Mouse (Mus musculus): Measurements from ENCODE around the gene Znrf1. TPM values are rescaled to one million over a fixed set of nuclear protein-coding genes. Genes with fewer than 3 reads are reported as not detected.
"Not testable (repeated sequence)": the region's sequence is repeated elsewhere in the genome, so short reads cannot be mapped to it uniquely, and the experiment has no call there.

The Znrf1 gene
- total RNA-seq, 2 experiments from 2014 or later: 66.2 to 69.2 TPM

DNA sequence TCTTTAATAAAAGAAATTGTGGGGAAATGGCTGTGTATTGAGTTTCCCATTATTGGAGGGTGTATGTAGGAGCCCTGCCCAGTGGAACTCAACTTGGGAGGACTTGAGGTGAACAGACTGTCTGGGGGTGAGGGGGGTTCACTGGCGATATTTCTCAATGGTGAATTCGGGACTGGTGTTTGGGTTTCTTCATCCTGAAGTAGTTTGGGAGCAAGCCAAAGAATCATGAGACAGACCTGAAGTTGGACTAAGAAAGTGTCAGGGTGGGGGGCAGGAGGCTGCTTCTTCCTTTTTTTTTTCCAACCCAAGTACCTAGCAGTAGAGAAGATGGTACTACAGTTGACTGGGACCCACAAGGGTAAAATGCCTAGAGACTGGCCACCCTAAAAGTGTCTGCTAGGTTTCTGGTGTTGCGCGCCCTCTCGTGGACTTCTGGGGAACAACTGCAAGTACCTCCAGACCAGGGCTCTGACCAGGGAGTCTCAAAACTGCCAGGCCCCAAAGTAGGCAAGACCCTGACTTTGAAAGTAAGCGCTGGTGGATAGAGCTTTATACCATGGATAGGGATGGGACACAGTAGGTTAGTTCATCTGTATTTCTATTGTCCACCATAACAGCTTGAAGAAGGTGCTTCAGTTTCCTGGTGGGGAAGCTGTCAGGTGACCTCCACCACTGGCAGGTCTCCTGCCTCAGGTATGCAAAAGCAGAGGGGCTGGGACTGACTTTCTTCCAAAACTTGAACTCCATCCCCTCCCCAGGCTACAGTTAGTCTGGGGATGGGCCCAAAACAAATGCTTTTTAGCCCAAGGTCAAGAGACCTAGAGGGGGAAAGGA, 90.0 kb downstream of the Znrf1 start:
- intact Hi-C loops (cut with DNase I): loop anchor here (1.0 to 2.0 kb wide), 2 partner anchors 35 to 90 kb away; partner anchors contain the start of gene Znrf1
- DNase-seq: peak; percentile 79 to 89

DNA sequence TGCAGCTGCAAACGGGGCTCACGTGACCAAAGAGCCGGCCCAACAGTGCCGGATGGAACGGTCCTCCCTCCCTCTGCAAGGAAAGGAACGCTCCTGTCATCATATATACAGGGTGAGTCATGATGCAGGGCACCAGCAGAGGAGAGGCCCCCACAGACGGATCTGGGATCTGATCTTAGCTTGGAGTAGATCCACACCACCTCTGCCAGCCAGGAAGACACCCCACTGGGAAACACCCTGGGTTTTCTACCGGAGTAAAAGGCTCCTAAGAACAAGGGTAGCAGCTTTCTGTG, 90.6 kb downstream of the Znrf1 start:
- intact Hi-C loops (cut with DNase I): loop anchor here (1.0 to 2.0 kb wide), 2 partner anchors 34 to 90 kb away; partner anchors contain the start of gene Znrf1
- no peak for DNase-seq

DNA sequence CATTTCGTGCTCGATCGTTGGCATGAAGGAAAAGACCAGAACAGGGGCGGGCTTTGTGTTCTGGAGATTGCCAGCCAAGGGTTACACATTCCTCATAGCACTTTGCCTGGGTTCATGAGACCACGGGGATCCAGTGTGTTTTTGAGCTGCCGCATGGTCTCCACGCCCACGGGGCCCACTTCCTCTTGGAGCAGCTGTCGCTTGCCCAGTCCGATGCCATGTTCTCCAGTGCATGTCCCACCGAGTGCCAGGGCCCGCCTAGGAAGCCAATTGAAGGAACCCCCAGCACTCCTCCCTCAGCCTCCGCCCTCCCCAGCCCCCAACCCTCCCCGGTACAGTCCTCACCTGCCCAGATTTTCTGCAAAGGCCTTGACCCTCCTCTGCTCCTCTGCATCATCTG, 91.0 kb downstream of the Znrf1 start:
- no peak for DNase-seq
- intact Hi-C loops (cut with DNase I): loop anchor here (1.0 to 2.0 kb wide), 2 partner anchors 34 to 91 kb away; partner anchors contain the start of gene Znrf1

DNA sequence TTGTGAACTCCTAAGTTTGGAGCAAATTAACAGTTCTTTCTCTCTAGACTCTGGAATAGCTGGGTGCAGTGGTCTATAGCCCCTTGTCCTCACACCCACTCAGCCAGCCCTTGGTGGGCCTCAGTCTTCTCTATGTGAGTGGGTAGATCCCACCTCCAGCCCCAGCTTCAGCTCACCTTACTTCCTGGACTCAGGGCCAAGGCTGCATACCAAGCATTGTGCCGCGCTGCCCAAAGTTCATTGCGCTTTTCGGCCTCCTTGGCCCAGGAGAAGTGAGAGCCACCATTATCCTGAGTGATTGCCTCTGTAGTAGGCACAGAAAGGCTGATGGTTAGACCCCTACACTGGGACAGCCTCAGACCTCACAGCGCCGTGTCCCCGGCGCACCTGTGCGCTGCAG, 92.0 kb downstream of the Znrf1 start:
- intact Hi-C loops (cut with DNase I): loop anchor here (2.0 kb wide), 1 partner anchor 33 kb away; no protein-coding TSS in a partner anchor
- no peak for DNase-seq

DNA sequence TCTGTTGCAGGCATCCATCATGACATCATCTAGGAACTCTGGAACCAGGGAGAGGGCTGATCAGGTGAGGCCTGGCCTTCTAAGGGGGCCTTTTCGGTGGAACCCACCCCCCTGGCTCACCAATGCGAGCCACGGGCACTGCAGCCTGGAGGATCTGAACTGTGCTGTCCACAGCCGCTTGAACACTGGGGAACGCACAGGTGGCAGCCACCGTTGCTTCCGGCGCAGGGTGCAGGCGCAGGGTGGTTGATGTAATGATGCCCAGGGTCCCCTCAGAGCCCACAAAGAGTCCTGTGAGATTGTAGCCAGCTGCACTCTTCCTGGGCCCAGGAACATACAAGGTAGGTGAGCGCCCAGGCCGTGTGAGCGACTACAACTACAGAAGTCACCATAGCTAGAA, 92.5 kb downstream of the Znrf1 start:
- no peak for DNase-seq
- intact Hi-C loops (cut with DNase I): no loop called here

DNA sequence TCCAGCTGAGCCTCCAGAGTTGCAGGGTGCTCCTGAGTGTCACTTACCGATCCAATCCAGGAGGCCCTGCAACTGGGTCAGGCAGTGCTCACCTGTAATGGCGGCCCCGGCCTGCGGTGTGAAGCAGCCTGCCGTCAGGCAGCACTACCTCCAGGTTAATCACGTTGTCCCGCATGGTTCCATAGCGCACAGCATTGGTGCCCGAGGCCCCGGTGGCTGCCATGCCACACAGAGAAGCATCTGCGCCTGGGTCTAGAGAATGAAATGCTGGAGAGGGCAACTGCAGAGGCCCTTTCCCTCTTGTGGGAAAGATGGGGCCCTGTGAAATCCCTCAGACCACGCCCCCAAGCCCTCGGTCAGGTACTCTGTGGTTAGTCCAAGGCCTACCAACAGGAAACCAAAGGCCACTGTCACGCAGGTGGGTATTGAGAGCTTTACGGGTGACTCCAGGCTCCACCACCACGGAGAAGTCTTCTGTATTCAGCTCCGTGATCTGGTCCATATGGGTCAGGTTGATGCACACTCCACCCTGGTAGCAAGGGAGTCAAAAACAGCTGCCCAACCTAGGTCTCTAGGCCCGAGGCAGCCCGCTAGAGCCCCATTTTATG, 93.1 kb downstream of the Znrf1 start:
- DNase-seq: no peak
- intact Hi-C loops (cut with DNase I): no loop called here

DNA sequence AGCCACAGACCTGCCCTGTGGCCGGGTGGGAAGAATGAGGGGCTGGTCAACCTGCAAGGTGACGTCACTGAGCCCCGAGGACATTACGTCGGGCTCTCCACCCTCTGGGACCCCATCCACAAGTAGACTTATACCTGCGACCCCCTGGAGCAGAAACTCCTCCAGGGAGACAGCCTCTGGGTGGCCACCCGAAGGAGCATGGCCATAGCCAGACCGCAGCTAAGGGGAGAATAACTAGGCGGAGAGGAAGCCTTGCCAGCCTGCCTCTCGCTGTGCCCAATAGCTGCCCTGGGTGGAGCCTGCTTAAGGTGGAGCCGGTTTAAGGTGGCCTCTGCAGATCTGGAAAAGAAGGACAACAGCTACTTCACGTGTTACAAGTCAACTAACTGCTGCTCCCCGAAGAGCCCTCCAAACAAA, 94.2 kb downstream of the Znrf1 start, which contains the start of gene Ldhd:
Ldhd (minus strand) TSS at position 270 of the 417 bp plus-strand sequence.
- intact Hi-C loops (cut with DNase I): loop anchor here (5.0 kb wide), 1 partner anchor 288 kb away; no protein-coding TSS in a partner anchor
- peak; percentile 69 to 70 for DNase-seq

DNA sequence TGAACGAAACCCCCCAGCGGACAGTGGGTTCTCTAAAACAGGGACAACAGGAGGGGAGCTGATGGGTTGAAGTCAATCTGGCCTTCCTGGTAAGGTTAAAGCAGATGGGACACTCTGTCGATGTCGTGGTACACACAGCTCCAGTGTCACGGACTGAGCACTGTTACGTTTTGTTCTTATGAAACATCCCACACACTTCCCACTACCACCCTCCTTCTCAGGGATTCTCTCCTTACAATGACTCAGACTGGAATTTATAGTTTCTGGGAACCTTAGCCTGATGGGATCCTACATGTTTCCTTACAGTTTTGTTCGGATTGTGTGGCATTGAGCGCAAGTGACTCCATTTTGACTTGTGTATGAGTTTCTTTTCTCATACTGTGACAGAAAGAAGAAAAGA, 95.7 kb downstream of the Znrf1 start:
- DNase-seq: no peak
- intact Hi-C loops (cut with DNase I): loop anchor here (5.0 kb wide), 1 partner anchor 289 kb away; no protein-coding TSS in a partner anchor

DNA sequence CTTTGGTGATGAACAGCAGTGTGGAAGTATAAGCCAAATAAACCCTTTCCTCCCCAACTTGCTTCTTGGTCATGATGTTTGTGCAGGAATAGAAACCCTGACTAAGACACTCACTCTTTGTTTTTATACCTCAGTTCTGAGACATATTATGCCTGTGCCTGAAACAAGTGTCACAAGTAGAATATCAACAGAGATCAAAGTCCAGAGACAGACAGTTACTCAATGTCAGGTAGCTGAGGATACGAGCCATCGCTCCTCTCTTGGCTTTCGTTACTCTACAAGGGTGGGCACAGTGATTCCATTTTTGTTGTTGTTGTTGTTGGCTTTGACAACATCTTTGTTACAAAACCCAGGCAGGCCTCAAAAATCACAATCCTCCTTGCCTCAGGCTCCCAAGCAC, 97.1 kb downstream of the Znrf1 start:
- intact Hi-C loops (cut with DNase I): loop anchor here (5.0 kb wide), 1 partner anchor 291 kb away; no protein-coding TSS in a partner anchor
- DNase-seq: no peak

DNA sequence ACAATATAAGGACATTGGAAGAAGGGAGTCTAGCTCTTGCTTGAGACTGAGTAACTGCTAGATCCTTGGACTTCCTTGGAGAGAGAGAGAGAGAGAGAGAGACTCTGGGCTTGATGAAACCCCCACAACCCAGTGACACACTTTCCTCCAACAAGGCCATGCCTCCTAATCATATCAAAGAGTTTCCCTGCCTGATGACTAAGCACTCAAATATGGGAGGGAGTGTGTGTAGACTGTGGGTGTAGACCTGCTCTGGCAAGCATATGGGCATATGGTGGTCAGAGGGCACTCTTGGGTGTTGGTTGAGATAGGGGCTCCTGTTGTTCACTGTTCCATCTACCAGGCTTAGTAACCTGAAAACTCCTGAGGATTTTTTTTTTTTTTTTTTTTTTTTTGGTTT, 102.2 kb downstream of the Znrf1 start:
- DNase-seq: no peak
- intact Hi-C loops (cut with DNase I): no loop called here

DNA sequence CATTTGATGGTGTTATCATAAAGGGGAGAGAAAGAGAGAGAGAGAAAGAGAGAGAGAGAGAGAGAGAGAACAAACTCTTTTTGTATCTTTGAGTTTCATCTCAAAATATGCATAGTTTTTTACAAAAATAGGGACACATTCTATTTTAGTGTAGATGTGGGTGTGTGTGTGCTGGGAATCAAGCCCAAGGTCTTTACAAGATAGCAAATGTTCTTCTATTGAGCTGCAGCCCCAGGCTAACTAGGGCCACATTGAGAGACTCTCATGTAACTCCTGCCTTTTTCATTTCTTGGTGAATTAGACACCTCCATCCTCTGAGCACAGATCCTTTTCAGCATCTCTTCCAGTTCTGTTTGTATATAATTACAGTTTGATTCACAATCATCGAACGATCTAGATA, 105.2 kb downstream of the Znrf1 start:
- intact Hi-C loops (cut with DNase I): no loop called here

DNA sequence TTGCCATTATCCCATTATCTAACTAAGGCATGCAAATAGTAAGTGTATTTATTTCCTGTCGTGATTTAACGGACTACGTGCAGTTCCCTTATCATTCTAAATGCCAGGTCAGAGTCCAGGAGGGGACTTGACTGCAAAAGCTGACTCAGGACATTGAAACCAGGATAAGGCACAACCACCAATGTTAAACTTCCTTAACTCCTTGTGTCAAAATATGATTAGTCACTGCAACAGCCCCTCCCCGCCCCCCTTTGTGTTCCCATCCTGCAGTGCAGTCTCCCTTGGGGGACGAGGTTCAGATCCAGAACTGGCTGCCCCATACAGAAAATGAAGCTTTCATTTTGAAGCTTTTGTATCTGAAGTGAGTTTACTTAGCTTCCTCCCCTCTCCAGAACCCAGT, 106.6 kb downstream of the Znrf1 start:
- intact Hi-C loops (cut with DNase I): no loop called here
- DNase-seq: peak in 1 of 2 experiments; percentile 49

More for the DNA sequence above, 105.2 kb downstream of the Znrf1 start:
- DNase-seq: no peak

DNA sequence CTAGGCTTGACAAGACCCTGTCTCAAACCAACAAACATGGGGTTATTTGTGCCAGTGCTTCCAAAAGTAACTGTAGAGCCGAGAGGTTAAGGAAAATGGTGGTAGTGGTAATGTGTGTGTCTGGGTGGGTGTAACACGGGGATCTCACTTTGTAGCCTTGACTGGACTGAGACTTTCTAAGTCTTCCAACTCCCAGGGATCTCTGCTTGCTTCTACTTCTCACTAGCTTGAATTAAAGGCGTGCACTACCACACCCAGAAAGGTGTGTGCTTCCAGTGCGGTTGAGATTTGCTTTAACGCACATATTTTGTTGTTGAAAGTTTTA, 107.0 kb downstream of the Znrf1 start:
- no peak for DNase-seq
- intact Hi-C loops (cut with DNase I): no loop called here

DNA sequence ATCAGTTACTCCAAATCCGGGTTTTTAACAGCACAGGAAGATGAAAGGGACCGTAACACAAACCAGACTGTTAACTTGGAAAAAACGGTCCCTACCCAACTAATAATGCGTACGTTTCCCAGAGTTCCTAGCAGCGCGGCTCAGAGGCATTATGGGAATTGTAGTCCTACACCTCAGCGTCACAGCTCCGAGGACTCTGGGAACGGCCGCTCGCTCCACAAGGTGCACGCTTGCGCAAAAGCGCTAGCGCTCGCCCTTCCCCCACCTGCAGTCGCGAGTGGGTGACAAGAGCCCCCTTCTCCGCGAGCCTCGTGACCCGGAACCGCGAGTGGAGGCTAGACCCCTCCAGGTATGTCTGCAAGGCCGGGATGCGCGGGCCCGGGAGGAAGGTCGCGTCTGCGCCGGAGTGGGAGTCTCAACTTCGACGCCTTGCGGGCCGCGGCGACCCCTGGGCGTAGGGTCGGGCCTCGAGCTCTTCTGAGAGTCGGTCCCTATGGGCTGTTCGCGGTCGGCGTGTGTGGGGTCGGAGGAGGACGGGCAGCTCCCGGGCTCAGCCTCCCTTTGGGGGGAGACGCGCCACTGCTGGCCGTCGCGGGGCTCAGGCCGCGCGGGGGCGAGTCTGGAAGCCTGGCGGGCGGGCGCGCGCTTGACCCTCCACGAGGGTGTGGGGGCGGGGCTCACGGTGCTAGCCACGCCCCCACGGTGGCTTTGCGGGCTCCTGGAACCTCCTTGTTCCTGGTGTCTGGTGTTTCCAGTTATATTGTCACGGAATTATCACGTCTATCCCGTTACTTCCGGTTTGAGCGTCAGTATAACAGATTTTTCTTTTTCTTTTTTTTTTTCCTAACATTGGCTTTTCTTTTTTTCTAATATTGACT, 107.6 kb downstream of the Znrf1 start, which contains the start of gene Zfp1:
Zfp1 (plus strand) TSS at position 138 of the 878 bp plus-strand sequence.
- intact Hi-C loops (cut with DNase I): no loop called here
- DNase-seq: peak; percentile 94 to 95

DNA sequence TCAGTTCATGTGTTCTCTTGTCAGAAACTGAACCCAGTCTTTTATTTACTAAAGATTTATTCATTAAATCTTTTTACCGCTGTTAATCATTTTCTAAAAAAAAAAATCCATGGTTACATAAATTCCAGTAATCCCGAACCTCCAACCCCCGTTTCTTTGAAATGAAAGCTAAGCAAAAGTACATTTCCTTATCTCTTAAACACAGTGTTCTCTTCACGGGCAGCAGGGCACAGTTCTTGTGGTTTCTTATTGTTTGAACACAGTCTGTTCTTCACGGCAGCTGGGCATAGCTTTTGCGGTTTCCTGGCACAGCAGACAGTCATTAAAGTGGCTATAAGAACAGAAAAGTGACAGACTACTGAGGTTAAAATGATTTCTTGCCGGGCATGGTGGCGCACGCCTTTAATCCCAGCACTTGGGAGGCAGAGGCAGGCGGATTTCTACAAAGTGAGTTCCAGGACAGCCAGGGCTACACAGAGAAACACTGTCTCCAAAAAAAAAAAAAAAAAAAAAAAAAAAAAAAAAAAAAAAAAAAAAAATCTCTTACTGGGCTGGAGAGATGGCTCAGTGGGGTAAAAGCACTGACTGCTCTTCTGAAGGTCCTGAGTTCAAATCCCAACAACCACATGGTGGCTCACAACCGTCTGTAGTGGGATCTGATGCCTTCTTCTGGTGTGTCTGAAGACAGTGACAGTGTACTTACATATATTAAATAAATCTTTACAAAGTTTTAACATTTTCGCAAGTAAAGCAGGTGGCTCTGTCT, 108.6 kb downstream of the Znrf1 start:
- intact Hi-C loops (cut with DNase I); DNase-seq: not testable (repeated sequence)

DNA sequence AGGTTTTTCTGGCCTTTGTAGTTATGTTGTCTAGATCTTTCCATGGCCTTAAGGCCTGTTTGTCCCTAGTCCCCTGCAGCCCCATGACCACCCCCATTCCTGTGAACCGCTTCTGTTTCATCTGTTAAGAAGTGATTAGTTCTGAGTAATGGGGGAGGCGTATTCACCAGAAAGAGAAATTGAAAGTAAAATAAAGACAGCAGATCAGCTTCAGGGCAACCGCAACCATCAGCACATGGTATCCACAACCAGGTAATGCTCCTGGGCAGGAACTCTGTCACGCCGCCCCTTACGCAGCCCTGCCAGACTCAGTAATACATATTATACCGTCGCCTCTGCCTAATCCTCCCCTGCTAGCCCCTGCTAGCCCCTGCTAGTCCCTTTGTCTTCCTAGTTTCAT, 109.8 kb downstream of the Znrf1 start:
- DNase-seq: no peak
- intact Hi-C loops (cut with DNase I): no loop called here

DNA sequence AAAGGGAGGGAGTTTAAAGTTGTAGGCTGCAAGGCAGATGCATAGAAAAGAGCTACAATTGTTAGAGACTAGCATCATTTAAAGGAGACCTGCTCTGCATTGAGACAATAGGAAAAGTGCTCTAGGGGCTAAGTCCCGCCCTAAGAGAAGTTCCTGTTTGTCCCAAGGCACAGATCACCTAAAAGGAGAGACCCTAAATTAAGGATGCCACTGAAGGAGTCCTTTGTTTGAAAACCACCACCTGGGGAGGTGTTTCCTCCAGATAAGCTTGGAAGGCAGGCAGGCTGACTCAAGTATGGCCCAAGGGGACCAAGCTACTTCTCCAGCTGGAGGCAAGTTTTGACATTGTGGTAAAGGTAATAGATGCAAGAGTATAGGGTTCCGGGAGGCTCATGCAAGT, 112.9 kb downstream of the Znrf1 start:
- no peak for DNase-seq
- intact Hi-C loops (cut with DNase I): no loop called here

DNA sequence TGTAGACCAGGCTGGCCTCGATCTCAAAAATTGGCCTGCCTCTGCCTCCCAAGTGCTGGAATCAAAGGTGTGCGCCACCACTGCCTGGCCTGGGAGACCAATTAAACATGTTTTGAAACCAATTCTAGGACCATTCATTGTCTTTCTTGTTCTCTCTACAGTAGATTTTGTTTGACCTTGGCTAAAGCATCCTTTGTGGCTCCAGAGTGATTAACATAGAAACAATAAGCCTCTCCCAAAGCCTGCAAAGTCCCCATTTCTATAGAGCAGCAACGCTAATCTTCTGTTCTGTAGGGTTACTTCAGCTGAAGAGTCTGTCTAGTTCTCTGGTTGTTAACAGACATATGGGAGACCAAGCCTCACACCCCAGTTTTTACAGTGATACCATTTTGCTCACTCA, 114.8 kb downstream of the Znrf1 start:
- intact Hi-C loops (cut with DNase I): no loop called here
- DNase-seq: no peak

DNA sequence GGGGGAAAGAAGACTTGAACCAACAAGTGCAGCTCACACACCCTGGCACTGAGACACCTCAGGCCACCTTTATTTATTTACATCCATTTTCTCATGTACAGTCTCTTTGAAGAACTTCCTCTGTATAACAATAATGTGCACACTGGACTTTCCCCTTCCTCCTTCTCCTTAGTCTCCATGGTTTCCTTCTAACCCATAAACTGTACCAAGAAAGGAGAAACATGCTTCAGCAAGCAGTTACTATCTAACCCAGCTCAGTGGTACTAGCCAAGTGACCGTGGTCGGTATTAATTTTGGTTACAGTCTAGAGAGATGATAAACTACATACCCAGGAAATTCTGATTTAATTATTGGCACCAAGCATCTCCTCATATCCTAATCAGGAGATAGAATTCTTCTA, 117.6 kb downstream of the Znrf1 start:
- DNase-seq: no peak
- intact Hi-C loops (cut with DNase I): no loop called here

DNA sequence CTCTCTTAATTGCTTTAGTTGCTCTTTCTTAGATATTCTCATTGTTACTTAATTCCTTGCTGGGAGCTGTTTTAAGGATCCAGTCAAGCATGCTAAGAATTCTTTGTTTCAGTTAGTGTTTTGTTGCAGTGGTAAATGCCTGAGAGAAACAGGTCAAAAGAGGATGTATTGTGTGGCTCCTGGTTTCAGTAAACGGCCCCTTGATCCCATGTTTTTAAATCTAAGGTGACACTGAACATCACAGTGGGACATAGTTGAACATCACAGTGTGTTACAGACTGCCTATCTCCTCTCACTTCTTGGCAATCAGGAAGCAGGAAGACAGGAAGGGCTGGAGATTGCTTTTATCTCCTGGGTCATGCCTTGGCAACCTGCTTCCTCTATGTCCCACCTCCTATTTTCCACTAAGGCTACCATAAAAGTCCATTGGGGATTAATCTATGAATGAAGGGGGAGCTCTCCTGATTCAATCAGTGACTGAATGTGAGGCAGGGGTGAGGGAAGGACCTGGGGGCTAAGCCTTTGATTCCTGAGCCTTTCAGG, 121.5 kb downstream of the Znrf1 start:
- intact Hi-C loops (cut with DNase I): no loop called here
- no peak for DNase-seq

All from heart, postnatal 10 days (tissue).